Mouse (Mus musculus) stomach, postnatal 0 days (tissue): ENCODE results near the gene Cebpz.

ENCODE experiments used
- CTCF ChIP-seq: IDR thresholded peaks from 2 replicates; pipeline ENCODE4 v1.5.1; 2016; ENCODE audit warnings: antibody characterized with exemption, low read depth, mild to moderate bottlenecking, moderate library complexity
- EP300 ChIP-seq: optimal IDR thresholded peaks from 2 replicates; pipeline ENCODE3; 2016; ENCODE audit warnings: antibody characterized with exemption

GRCm38 (mm10) chr17:78938927-78939326 lies 2.1 kb upstream of the Cebpz start:
- TF ChIP-seq CTCF (no peak), EP300 (no peak)
